Mouse (Mus musculus): ENCODE results near the gene Misp.

Gene Misp

DNA sequence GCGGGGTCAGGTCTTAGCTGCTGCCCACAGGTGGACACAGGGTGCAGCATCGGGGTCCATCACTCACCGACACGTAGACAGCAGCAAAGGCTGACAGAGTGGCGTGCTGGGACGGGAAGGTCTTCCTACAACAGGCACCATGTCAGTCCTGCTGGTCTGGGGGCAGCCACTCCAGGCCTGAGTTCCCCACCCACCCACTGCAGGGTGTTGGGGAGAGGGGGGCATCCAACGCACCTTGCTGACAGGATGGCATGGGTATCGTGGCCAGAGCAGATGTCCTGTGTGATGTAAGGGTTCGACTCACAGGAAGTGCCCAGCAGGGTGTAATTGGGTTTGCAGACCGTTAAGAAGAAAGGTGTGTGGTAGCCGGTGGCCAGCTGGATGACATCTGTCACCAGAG lies 45.8 kb downstream of the Misp start:
- no peak for DNase-seq (ENCODE audit: low read depth in 2 of 2, low spot score in 2 of 2)

DNA sequence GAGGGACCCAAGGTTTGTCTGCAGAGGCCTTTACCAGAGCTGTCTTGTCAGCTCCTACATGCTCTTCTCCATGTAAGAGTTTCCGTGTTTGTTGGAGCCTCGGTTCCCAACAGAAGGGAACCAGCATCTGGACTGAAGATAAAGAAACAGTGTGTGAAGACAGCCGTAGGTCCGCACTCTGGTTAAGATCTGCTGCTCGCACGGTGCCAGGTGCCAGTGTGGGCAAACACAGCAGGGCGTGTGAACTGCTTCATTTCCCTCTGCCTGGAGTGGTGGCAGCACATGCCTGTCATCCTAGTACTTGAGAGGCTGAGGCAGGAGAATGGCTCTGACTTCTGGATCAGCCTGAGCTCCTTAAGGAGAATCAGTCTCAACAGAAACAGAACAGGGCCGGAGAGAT lies 51.1 kb downstream of the Misp start:
- DNase-seq (ENCODE audit: low read depth in 2 of 2, low spot score in 2 of 2), result no peak

DNA sequence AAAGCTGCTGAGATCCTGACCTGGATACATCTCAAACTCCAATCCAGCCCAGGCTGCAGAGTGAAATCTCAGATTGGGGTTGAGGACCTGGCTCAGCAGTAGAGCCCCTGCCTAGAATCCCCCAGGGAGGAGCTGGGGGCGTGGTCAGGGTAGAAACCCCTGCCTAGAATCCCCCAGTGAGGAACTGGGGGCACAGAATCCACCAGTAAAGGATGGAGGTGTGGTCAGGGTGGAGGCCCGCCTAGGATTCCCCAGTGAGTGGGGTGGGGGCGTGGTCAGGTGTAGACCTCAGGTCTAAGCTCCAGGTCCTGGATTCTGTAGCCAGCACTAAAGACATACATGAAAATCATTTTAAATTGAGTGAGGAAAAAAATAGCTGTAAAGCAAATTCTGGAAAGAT lies 52.1 kb downstream of the Misp start:
- no peak for DNase-seq (ENCODE audit: low read depth in 2 of 2, low spot score in 2 of 2)

DNA sequence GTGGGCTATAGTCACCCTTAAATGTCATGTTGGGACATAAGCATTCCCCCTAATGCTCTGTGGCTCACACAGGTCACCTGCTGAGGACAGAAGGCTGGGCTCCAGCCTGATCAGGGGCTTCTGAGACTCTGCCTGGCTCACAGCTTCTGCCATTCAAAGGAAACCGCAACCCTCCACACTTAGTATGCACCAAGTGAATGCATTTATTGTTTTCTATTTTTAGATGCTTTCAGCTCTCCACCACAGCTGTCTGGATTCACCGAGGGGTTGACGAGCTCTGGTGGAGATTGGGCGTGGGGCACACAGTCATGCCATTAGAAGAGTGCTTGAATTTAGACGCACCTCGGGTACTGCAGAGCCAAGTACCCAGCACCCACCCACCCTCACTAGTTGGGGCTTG lies 52.5 kb downstream of the Misp start:
- DNase-seq (ENCODE audit: low read depth in 2 of 2, low spot score in 2 of 2), result no peak

DNA sequence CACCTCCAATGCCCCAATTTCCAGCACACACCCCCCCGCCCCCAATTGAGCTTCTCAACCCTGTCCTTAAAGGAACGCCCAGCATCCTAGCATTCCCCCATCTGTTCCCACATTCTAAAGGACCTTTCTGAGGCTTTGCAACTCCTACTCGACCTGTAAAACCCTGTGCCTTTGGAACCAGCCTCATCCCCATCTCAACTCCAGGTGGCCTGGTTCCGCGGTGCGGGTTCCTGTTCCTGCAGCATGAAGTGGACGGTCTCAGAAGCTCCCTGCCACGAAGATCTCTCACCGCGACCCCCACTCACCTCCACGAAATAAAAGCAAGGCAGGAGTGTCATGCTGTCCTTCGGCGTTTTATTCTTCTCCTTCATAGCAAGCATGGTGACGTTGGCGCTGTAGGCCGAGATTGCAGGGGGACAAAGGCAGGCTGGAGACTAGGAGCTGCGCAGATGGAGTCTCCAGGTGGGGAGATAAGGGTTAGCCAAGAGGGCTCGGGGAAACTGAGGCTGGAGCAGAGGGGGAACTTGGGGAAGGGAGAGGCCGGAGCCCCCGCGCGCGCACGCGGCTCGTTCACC lies 53.0 kb downstream of the Misp start:
- DNase-seq (ENCODE audit: low read depth in 2 of 2, low spot score in 2 of 2), result no peak

DNA sequence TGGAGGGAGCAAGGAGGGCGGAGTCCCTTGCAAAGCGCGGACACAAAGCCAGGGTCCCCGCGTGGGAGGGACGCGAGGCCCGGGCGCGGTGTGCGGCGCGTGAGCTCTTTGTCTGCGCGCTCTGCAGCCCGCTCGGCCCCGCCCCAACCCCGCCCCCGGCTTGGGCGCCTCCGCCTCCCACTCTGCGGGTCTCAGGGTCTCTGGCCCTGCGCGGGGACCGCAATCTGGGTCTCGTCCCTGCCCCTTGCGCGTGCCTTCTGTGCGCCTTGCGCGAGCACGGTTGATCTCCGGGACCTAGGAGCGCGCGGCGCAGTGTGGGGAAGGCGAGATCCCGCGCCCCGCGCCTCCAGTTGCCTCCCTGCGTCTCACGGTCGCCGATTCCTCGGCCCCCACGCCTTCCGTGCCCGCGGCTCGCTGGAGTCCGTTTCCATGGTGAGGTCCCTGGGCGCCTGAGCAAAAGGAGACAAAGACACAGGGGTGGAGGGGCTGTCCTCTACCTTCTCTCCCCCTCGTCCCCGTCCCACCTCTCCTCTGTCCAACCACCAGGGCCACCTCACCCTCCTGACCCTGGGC lies 53.6 kb downstream of the Misp start, which contains the start of the genes Prtn3 and Plppr3:
Gene Prtn3, plus strand, starts transcription at position 187 of the 573 bp plus-strand sequence.
Gene Plppr3, minus strand, starts transcription at position 345 of the 573 bp plus-strand sequence.
- no peak for DNase-seq (ENCODE audit: low read depth in 2 of 2, low spot score in 2 of 2)

DNA sequence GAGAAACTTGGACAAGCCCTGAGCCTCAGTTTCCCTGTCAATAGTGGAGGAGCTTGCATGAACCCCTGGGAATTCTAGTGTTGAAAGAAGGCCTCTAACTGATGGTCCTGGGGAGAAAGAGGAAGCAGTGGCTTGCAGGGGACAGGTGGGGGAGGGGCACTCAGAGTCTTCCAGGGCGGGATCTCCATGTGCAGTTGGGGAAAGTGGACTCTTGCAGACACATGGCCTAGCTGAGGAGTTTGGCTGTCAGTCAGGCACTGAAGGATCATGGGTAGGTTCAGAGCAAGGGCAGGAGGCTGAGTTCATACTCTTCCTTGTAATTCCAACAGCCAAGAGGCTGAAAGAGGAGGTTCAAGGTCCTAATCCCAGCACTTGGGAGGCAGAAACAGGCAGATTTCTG lies 56.4 kb downstream of the Misp start:
- no peak for DNase-seq (ENCODE audit: low read depth in 2 of 2, low spot score in 2 of 2)

DNA sequence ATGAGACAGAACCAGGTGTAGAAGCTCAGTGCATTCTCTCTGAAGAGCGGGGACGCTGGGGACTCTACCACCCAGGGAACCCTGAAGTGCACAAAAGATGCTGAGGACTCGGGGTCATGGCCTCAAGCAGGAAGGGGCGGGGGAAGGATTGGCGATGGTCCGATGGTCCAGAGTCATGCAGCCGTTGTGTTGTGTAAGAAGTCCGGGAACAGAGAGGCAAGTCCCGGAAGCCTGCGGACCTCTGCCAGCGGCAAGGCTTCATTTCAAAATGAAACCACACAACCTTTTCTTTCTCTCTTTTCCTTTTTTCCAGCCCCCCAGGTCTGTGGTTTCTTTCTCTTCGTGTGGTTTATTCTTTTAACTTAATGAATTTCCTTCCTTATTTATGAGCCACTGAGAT lies 57.0 kb downstream of the Misp start:
- DNase-seq (ENCODE audit: low read depth in 2 of 2, low spot score in 2 of 2), result no peak

DNA sequence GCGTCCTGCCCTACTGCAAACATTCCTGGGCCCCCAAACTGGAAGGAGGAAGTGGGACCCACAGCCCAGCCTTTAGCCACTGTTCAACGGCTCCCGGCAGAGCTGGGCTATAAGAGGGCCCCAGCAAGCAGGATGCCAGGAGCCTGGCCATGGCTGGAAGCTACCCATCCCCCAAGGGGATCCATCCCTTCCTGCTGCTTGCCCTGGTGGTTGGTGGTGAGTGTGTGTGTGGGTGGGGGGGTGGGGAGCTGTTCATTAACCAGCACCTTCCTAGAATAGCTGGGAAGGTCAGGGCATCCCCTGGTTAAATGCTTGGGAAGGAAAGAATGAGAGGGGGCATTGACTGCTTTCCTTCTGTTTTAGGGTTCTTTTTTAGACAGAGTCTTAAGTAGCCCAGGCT lies 58.7 kb downstream of the Misp start:
- DNase-seq (ENCODE audit: low read depth in 2 of 2, low spot score in 2 of 2), result no peak

All from CD8-positive naive resting alpha-beta T cell, adult 2 months (primary cell).